Mouse (Mus musculus): ENCODE data around the gene Olfr95. TPM values are rescaled to one million over a fixed set of nuclear protein-coding genes. Genes with fewer than 3 reads are reported as not detected.

Gene Olfr95
- polyA plus RNA-seq, 1 experiment from 2014 or later = not detected

GRCm38 (mm10) chr17:37190711-37191110, 22.2 kb downstream of the Olfr95 start:
- no peak overlapping the region for H3K4me3 ChIP-seq (replicated peaks; ENCODE audit: low read depth, low read length)
- H3K4me2 ChIP-seq (ENCODE audit: low read length) = no peak overlapping the region
- H3K9me3 ChIP-seq (ENCODE audit: control insufficient read depth, low read length) = no peaks in the 10 kb centered on the region
- 33% methylated on average over 2 of the region's 2 CpGs for WGBS
- no peak overlapping the region for H3K27ac ChIP-seq (replicated peaks; ENCODE audit: low read depth, low read length)
- H3K27me3 ChIP-seq (ENCODE audit: control insufficient read depth, insufficient read depth, low read length) = no peaks in the 10 kb centered on the region
- H3K9ac ChIP-seq (replicated peaks; ENCODE audit: low read length) = no peak overlapping the region
- peak; percentile 70 for DNase-seq
- no peaks in the 10 kb centered on the region for H3K4me1 ChIP-seq (ENCODE audit: control insufficient read depth, insufficient read depth, low read length)
- no peaks in the 10 kb centered on the region for H3K36me3 ChIP-seq (ENCODE audit: control insufficient read depth, insufficient read depth, low read length)
- no peak for ATAC-seq (ENCODE audit: low FRiP score, low TSS enrichment)

- Histone ChIP-seq H3K4me2 (ENCODE audit: low read length) (no peak overlapping the region), H3K9ac (replicated peaks; ENCODE audit: low read length) (no peak overlapping the region), H3K9me3 (ENCODE audit: control insufficient read depth, low read length) (no peaks in the 10 kb centered on the region), H3K27me3 (ENCODE audit: control insufficient read depth, insufficient read depth, low read length) (no peaks in the 10 kb centered on the region), H3K4me3 (replicated peaks; ENCODE audit: low read depth, low read length) (no peak overlapping the region), H3K27ac (replicated peaks; ENCODE audit: low read depth, low read length) (no peak overlapping the region), H3K36me3 (ENCODE audit: control insufficient read depth, insufficient read depth, low read length) (no peaks in the 10 kb centered on the region), H3K4me1 (ENCODE audit: control insufficient read depth, insufficient read depth, low read length) (no peaks in the 10 kb centered on the region)
- DNase-seq (no peak), ATAC-seq (ENCODE audit: low FRiP score, low TSS enrichment) (no peak)
- 64% methylated on average over 6 of the region's 6 CpGs for WGBS
Measured at GRCm38 (mm10) chr17:37185474-37185873, 27.4 kb downstream of the Olfr95 start.

- DNase-seq (no peak), ATAC-seq (ENCODE audit: low FRiP score, low TSS enrichment) (no peak)
- H3K4me3 ChIP-seq (replicated peaks; ENCODE audit: low read depth, low read length) = no peak within 1 kb of the TSS
- no peaks in the 10 kb centered on the region for H3K36me3 ChIP-seq (ENCODE audit: control insufficient read depth, insufficient read depth, low read length)
- H3K9ac ChIP-seq (replicated peaks; ENCODE audit: low read length) = no peak within 1 kb of the TSS
- H3K27me3 ChIP-seq (ENCODE audit: control insufficient read depth, insufficient read depth, low read length) = no peaks in the 10 kb centered on the region
- no peak within 1 kb of the TSS for H3K27ac ChIP-seq (replicated peaks; ENCODE audit: low read depth, low read length)
- no peaks in the 10 kb centered on the region for H3K4me1 ChIP-seq (ENCODE audit: control insufficient read depth, insufficient read depth, low read length)
- no peak within 1 kb of the TSS for H3K4me2 ChIP-seq (ENCODE audit: low read length)
- H3K9me3 ChIP-seq (ENCODE audit: control insufficient read depth, low read length) = no peaks in the 10 kb centered on the region
Measured at GRCm38 (mm10) chr17:37161394-37161793, 51.5 kb downstream of the Olfr95 start, which contains the start of gene Olfr93. TSS of gene Olfr93 (minus strand) at chr17:37161494.

Other genes with a start within 250 kb of the Olfr95 start
- 0.32 and 0.76 TPM in 2 replicates for gene 2410137M14Rik, start 231.9 kb downstream of the Olfr95 start, polyA plus RNA-seq (2014; fragmentation: Nextera tagmentation; extraction: Ambion mirVana)
- gene H2-M5, start 223.6 kb downstream of the Olfr95 start, polyA plus RNA-seq (2014; fragmentation: Nextera tagmentation; extraction: Ambion mirVana) = 1.8 and 2.0 TPM in 2 replicates
- 283 and 301 TPM in 2 replicates for gene Zfp57, start 212.0 kb downstream of the Olfr95 start, polyA plus RNA-seq (2014; fragmentation: Nextera tagmentation; extraction: Ambion mirVana)
- gene Mog, start 189.7 kb downstream of the Olfr95 start, polyA plus RNA-seq (2014; fragmentation: Nextera tagmentation; extraction: Ambion mirVana) = 1.9 and 2.2 TPM in 2 replicates
- 103 and 123 TPM in 2 replicates for gene Gabbr1, start 167.2 kb downstream of the Olfr95 start, polyA plus RNA-seq (2014; fragmentation: Nextera tagmentation; extraction: Ambion mirVana)
- gene Olfr90, start 124.6 kb downstream of the Olfr95 start, polyA plus RNA-seq (2014; fragmentation: Nextera tagmentation; extraction: Ambion mirVana) = not detected in 2 replicates
- gene Olfr91, start 114.8 kb downstream of the Olfr95 start, polyA plus RNA-seq (2014; fragmentation: Nextera tagmentation; extraction: Ambion mirVana) = not detected in 2 replicates
- not detected in 2 replicates for gene Olfr92, start 93.0 kb downstream of the Olfr95 start, polyA plus RNA-seq (2014; fragmentation: Nextera tagmentation; extraction: Ambion mirVana)
- not detected in 2 replicates for gene Olfr93, start 51.6 kb downstream of the Olfr95 start, polyA plus RNA-seq (2014; fragmentation: Nextera tagmentation; extraction: Ambion mirVana)
- not detected in 2 replicates for gene Ubd, start 19.2 kb downstream of the Olfr95 start, polyA plus RNA-seq (2014; fragmentation: Nextera tagmentation; extraction: Ambion mirVana)
- not detected in 2 replicates for gene Olfr94, start 12.1 kb downstream of the Olfr95 start, polyA plus RNA-seq (2014; fragmentation: Nextera tagmentation; extraction: Ambion mirVana)
- not detected in 2 replicates for gene Olfr96, start 7.0 kb upstream of the Olfr95 start, polyA plus RNA-seq (2014; fragmentation: Nextera tagmentation; extraction: Ambion mirVana)
- not detected in 2 replicates for gene Olfr97, start 24.2 kb upstream of the Olfr95 start, polyA plus RNA-seq (2014; fragmentation: Nextera tagmentation; extraction: Ambion mirVana)
- gene Olfr98, start 50.6 kb upstream of the Olfr95 start, polyA plus RNA-seq (2014; fragmentation: Nextera tagmentation; extraction: Ambion mirVana) = not detected in 2 replicates
- gene H2-M3, start 57.1 kb upstream of the Olfr95 start, polyA plus RNA-seq (2014; fragmentation: Nextera tagmentation; extraction: Ambion mirVana) = 0.80 and 1.1 TPM in 2 replicates
- not detected in 2 replicates for gene Olfr99, start 70.3 kb upstream of the Olfr95 start, polyA plus RNA-seq (2014; fragmentation: Nextera tagmentation; extraction: Ambion mirVana)
- not detected in 2 replicates for gene Olfr101, start 91.2 kb upstream of the Olfr95 start, polyA plus RNA-seq (2014; fragmentation: Nextera tagmentation; extraction: Ambion mirVana)
- gene Olfr102, start 103.9 kb upstream of the Olfr95 start, polyA plus RNA-seq (2014; fragmentation: Nextera tagmentation; extraction: Ambion mirVana) = not detected in 2 replicates
- gene Olfr103, start 126.6 kb upstream of the Olfr95 start, polyA plus RNA-seq (2014; fragmentation: Nextera tagmentation; extraction: Ambion mirVana) = not detected in 2 replicates
- not detected in 2 replicates for gene Olfr104-ps, start 146.5 kb upstream of the Olfr95 start, polyA plus RNA-seq (2014; fragmentation: Nextera tagmentation; extraction: Ambion mirVana)
- gene Olfr105-ps, start 165.9 kb upstream of the Olfr95 start, polyA plus RNA-seq (2014; fragmentation: Nextera tagmentation; extraction: Ambion mirVana) = not detected in 2 replicates
- not detected in 2 replicates for gene Olfr106-ps, start 177.3 kb upstream of the Olfr95 start, polyA plus RNA-seq (2014; fragmentation: Nextera tagmentation; extraction: Ambion mirVana)
- not detected in 2 replicates for gene Olfr107, start 186.1 kb upstream of the Olfr95 start, polyA plus RNA-seq (2014; fragmentation: Nextera tagmentation; extraction: Ambion mirVana)
- gene Olfr108, start 232.4 kb upstream of the Olfr95 start, polyA plus RNA-seq (2014; fragmentation: Nextera tagmentation; extraction: Ambion mirVana) = not detected in 2 replicates
- gene Olfr109, start 245.8 kb upstream of the Olfr95 start, polyA plus RNA-seq (2014; fragmentation: Nextera tagmentation; extraction: Ambion mirVana) = not detected in 2 replicates